Mouse (Mus musculus): ENCODE measurements around the gene Abhd11. TPM values are rescaled to one million over a fixed set of nuclear protein-coding genes. Genes with fewer than 3 reads are reported as not detected.

Gene Abhd11
- polyA plus RNA-seq, 1 experiment from 2014 or later, result 45.1 TPM

DNA sequence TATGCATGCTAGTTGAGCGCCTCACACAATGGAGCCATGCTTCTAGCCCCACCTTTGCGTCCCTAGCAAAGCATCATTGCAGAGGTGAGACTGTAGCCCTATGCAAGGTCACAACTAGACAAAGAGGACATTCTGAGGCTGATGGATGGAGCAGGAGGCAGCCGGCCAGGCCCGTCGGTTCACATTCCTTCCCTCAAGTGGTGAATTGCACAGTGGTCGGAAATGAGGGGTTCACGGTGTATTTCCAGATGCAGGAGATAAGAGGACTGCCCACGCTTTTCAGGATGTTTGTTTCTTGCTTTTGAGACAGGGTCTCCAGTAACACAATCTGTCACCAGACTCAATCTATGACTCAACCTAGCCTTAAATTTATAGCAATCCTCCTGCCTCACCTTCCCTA lies 38.3 kb upstream of the Abhd11 start:
- no peak for DNase-seq (ENCODE audit: low spot score)
- H3K36me3 ChIP-seq (ENCODE audit: control insufficient read depth, insufficient read depth, low read length), result no peaks in the 10 kb centered on the region
- WGBS, result 74% methylated on average over 8 of the region's 8 CpGs
- no peak overlapping the region for H3K4me2 ChIP-seq (replicated peaks; ENCODE audit: low read depth, low read length)
- no peak for ATAC-seq (ENCODE audit: low FRiP score)
- H3K9me3 ChIP-seq (ENCODE audit: control insufficient read depth, low read length), result no peaks in the 10 kb centered on the region
- H3K27ac ChIP-seq (ENCODE audit: low read depth, low read length), result no peak overlapping the region
- H3K4me1 ChIP-seq (replicated peaks; ENCODE audit: control insufficient read depth, insufficient read depth, low read length), result peaks cover 2% of the 10 kb centered on the region; the same call in 1 of the 2 replicates
- H3K4me3 ChIP-seq (ENCODE audit: low read depth, low read length), result no peak overlapping the region
- no peaks in the 10 kb centered on the region for H3K27me3 ChIP-seq (ENCODE audit: control insufficient read depth, insufficient read depth, low read length)
- no peak overlapping the region for H3K9ac ChIP-seq (ENCODE audit: low read depth, low read length)

DNA sequence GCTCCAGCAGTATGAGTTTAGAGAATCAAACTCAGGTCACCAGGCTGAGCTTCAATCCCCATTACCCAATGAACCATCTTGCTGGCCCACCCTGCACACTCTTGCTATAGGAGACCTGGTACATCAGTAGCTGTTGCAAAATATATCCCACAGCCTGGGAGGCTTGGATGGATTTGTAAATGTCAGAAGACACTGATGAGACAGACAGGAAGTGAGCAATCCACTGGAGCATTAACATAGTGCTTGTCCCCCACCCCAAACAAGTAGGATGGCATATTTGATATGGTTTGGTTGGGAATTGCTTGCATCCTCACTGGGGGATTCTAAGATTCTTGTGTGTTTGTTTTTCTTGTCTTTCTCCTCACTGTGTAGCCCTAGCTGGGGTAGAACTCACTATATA lies 35.9 kb upstream of the Abhd11 start:
- Histone ChIP-seq H3K4me2 (replicated peaks; ENCODE audit: low read depth, low read length) (no peak overlapping the region), H3K27me3 (ENCODE audit: control insufficient read depth, insufficient read depth, low read length) (no peaks in the 10 kb centered on the region), H3K9ac (ENCODE audit: low read depth, low read length) (no peak overlapping the region), H3K9me3 (ENCODE audit: control insufficient read depth, low read length) (no peaks in the 10 kb centered on the region), H3K27ac (ENCODE audit: low read depth, low read length) (no peak overlapping the region), H3K4me3 (ENCODE audit: low read depth, low read length) (no peak overlapping the region), H3K36me3 (ENCODE audit: control insufficient read depth, insufficient read depth, low read length) (no peaks in the 10 kb centered on the region), H3K4me1 (replicated peaks; ENCODE audit: control insufficient read depth, insufficient read depth, low read length) (no peaks in the 10 kb centered on the region)
- ATAC-seq (ENCODE audit: low FRiP score), result no peak
- DNase-seq (ENCODE audit: low spot score), result no peak

DNA sequence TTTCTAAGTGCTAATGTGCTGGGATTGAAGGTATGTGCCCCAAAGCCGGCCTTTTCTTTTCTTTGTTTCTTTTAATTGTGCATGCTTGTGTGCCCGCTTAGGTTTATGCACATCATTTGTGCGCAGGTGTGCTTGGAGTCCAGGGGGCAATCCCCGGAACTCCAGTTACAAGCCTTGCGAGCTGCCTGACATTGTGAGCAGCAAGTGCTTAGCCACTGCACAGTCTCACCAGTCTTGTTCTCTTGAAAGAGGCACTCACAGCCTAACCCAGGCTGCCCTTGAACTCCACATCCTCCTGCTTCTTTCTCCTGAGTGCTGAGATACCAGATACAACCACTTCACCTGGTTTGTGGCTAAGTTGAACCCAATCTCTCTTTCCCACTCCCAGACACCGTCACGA lies 35.4 kb upstream of the Abhd11 start:
- Histone ChIP-seq H3K9ac (ENCODE audit: low read depth, low read length) (no peak overlapping the region), H3K4me3 (ENCODE audit: low read depth, low read length) (no peak overlapping the region), H3K4me2 (replicated peaks; ENCODE audit: low read depth, low read length) (no peak overlapping the region), H3K36me3 (ENCODE audit: control insufficient read depth, insufficient read depth, low read length) (no peaks in the 10 kb centered on the region), H3K9me3 (ENCODE audit: control insufficient read depth, low read length) (no peaks in the 10 kb centered on the region), H3K4me1 (replicated peaks; ENCODE audit: control insufficient read depth, insufficient read depth, low read length) (no peaks in the 10 kb centered on the region), H3K27ac (ENCODE audit: low read depth, low read length) (no peak overlapping the region), H3K27me3 (ENCODE audit: control insufficient read depth, insufficient read depth, low read length) (no peaks in the 10 kb centered on the region)
- DNase-seq (ENCODE audit: low spot score), result no peak
- ATAC-seq (ENCODE audit: low FRiP score), result no peak
- WGBS, result 88% methylated on average over 7 of the region's 7 CpGs

DNA sequence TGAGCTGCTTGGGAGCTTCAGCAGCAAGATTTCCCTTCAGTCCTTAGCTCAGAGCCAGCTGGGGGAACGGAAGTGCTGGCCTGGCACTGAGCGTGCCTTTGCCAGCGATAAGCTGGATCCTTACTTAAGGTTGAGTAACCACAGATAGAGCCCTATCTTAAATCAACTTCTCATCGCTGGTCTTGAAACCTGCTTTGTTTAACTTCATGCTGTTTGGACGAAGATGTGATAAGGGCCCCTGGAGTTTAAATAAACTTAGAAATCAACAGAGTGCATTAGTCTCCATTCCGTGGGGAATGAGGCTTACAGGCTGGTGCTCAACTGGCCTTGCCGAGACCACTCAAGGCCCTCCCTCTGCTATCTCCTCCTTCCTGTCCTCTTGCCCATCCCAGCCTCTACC lies 34.7 kb upstream of the Abhd11 start:
- no peak for ATAC-seq (ENCODE audit: low FRiP score)

DNA sequence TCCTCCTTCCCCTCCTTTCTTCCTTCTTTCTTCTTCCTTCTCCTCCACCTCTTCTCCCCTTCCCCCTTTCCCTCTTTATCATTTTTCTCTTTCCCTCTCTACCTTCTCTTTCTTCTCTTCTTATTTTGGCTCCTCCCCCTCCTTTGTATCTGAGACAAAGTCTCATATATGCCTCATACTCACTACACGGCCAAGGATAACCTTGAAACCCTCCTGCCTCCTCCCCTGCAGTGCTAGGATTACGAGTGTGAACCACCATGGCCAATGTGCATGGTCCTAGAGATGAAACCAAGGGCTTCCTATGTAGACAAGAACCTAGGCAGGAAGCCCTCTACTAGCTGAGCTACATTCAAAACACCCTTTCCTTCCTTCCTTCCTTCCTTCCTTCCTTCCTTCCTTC lies 34.0 kb upstream of the Abhd11 start:
- no peak overlapping the region for H3K9ac ChIP-seq (ENCODE audit: low read depth, low read length)
- no peaks in the 10 kb centered on the region for H3K4me1 ChIP-seq (replicated peaks; ENCODE audit: control insufficient read depth, insufficient read depth, low read length)
- H3K27ac ChIP-seq (ENCODE audit: low read depth, low read length), result no peak overlapping the region
- no peaks in the 10 kb centered on the region for H3K9me3 ChIP-seq (ENCODE audit: control insufficient read depth, low read length)
- no peak for ATAC-seq (ENCODE audit: low FRiP score)
- H3K4me2 ChIP-seq (replicated peaks; ENCODE audit: low read depth, low read length), result no peak overlapping the region
- no peaks in the 10 kb centered on the region for H3K27me3 ChIP-seq (ENCODE audit: control insufficient read depth, insufficient read depth, low read length)
- DNase-seq (ENCODE audit: low spot score), result no peak
- 52% methylated on average over 2 of the region's 2 CpGs for WGBS
- H3K4me3 ChIP-seq (ENCODE audit: low read depth, low read length), result no peak overlapping the region
- H3K36me3 ChIP-seq (ENCODE audit: control insufficient read depth, insufficient read depth, low read length), result no peaks in the 10 kb centered on the region

More for the DNA sequence above, 34.7 kb upstream of the Abhd11 start:
- no peak overlapping the region for H3K27ac ChIP-seq (ENCODE audit: low read depth, low read length)
- no peaks in the 10 kb centered on the region for H3K27me3 ChIP-seq (ENCODE audit: control insufficient read depth, insufficient read depth, low read length)
- no peak for DNase-seq (ENCODE audit: low spot score)
- H3K9me3 ChIP-seq (ENCODE audit: control insufficient read depth, low read length), result no peaks in the 10 kb centered on the region
- H3K4me2 ChIP-seq (replicated peaks; ENCODE audit: low read depth, low read length), result no peak overlapping the region
- no peak overlapping the region for H3K4me3 ChIP-seq (ENCODE audit: low read depth, low read length)
- H3K36me3 ChIP-seq (ENCODE audit: control insufficient read depth, insufficient read depth, low read length), result no peaks in the 10 kb centered on the region
- no peaks in the 10 kb centered on the region for H3K4me1 ChIP-seq (replicated peaks; ENCODE audit: control insufficient read depth, insufficient read depth, low read length)
- H3K9ac ChIP-seq (ENCODE audit: low read depth, low read length), result no peak overlapping the region
- WGBS, result 69% methylated on average over 7 of the region's 7 CpGs

DNA sequence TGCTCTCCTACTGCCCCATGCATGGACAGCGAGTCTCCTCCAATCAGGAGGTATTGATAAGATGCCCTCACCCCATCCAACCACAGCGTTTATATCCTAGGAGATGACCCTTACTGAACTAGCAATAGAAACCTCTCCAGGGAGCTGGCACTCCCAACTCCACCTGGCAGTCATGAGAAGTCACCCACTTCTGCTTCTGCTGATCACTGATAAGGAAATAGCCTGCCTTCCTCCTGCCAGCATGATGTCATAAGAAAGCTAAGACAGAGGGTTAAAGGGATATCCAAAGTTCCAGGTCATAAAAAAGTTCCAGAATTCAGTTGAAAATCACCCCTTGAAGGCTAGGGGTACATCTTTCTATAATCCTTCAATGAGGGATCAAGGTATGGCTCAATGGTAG lies 32.8 kb upstream of the Abhd11 start:
- no peaks in the 10 kb centered on the region for H3K36me3 ChIP-seq (ENCODE audit: control insufficient read depth, insufficient read depth, low read length)
- no peaks in the 10 kb centered on the region for H3K9me3 ChIP-seq (ENCODE audit: control insufficient read depth, low read length)
- no peak overlapping the region for H3K27ac ChIP-seq (ENCODE audit: low read depth, low read length)
- H3K9ac ChIP-seq (ENCODE audit: low read depth, low read length), result no peak overlapping the region
- ATAC-seq (ENCODE audit: low FRiP score) (no peak), DNase-seq (ENCODE audit: low spot score) (no peak)
- no peak overlapping the region for H3K4me3 ChIP-seq (ENCODE audit: low read depth, low read length)
- no peaks in the 10 kb centered on the region for H3K4me1 ChIP-seq (replicated peaks; ENCODE audit: control insufficient read depth, insufficient read depth, low read length)
- no peaks in the 10 kb centered on the region for H3K27me3 ChIP-seq (ENCODE audit: control insufficient read depth, insufficient read depth, low read length)
- no peak overlapping the region for H3K4me2 ChIP-seq (replicated peaks; ENCODE audit: low read depth, low read length)
- 85% methylated on average over 2 of the region's 2 CpGs for WGBS

DNA sequence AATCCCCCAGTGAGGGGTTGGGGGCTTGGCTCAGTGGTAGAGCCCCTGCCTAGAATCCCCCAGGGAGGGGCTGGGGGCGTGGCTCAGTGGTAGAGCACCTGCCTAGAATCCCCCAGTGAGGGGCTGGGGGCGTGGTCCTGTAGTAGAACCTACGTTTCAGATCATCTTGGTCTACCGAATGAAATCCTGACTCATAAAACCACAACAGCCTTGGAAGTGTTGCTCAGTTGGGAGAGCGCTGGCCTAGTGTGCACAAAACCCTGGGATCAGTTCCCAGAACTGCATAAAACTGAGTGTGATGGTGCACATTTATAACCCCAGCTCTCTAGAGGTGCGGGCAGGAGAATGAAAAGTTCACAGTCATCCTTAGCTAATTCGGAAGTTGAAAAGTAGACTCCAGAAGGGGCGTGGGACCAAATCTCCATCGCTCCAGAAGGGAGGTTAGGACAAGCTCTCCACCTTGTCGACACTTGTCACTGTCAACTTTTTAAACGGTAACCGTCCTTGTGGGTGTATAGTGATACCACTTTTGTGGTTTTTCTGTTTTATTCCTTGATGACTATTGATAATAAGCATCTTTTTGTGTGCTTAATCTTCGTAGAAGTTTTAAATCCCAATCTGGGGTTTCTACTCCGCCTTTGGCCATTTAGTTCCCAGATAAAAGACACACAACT lies 32.2 kb upstream of the Abhd11 start:
- no peak for DNase-seq (ENCODE audit: low spot score)
- Histone ChIP-seq H3K27me3 (ENCODE audit: control insufficient read depth, insufficient read depth, low read length) (no peaks in the 10 kb centered on the region), H3K27ac (ENCODE audit: low read depth, low read length) (no peak overlapping the region), H3K9ac (ENCODE audit: low read depth, low read length) (no peak overlapping the region), H3K4me1 (replicated peaks; ENCODE audit: control insufficient read depth, insufficient read depth, low read length) (no peaks in the 10 kb centered on the region), H3K9me3 (ENCODE audit: control insufficient read depth, low read length) (no peaks in the 10 kb centered on the region), H3K4me2 (replicated peaks; ENCODE audit: low read depth, low read length) (no peak overlapping the region), H3K4me3 (ENCODE audit: low read depth, low read length) (no peak overlapping the region), H3K36me3 (ENCODE audit: control insufficient read depth, insufficient read depth, low read length) (no peaks in the 10 kb centered on the region)
- ATAC-seq (ENCODE audit: low FRiP score), result no peak
- WGBS, result 89% methylated on average over 14 of the region's 14 CpGs

DNA sequence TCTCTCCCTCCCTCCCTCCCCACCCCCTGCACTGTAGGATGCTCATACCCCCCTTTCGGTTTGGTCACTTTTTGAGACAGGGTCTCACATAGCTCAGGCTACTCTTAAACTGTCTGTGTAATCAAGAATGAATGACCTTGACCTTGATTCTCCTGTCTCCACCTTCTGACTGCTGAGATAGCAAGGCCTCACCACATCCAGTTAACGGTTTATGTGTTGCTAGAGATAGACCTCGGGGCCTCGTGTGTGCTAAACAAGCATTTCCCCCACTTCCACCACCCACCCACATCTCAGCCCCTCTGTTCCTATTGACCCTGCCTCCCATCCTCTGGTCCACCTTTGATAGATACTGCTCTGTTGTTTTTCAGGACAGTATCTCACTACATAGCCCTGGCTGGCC lies 31.1 kb upstream of the Abhd11 start:
- no peak overlapping the region for H3K4me3 ChIP-seq (ENCODE audit: low read depth, low read length)
- no peak overlapping the region for H3K9ac ChIP-seq (ENCODE audit: low read depth, low read length)
- no peaks in the 10 kb centered on the region for H3K36me3 ChIP-seq (ENCODE audit: control insufficient read depth, insufficient read depth, low read length)
- no peaks in the 10 kb centered on the region for H3K27me3 ChIP-seq (ENCODE audit: control insufficient read depth, insufficient read depth, low read length)
- no peak overlapping the region for H3K4me2 ChIP-seq (replicated peaks; ENCODE audit: low read depth, low read length)
- H3K27ac ChIP-seq (ENCODE audit: low read depth, low read length), result no peak overlapping the region
- ATAC-seq (ENCODE audit: low FRiP score) (no peak), DNase-seq (ENCODE audit: low spot score) (no peak)
- WGBS, result 85% methylated on average over 4 of the region's 4 CpGs
- no peaks in the 10 kb centered on the region for H3K9me3 ChIP-seq (ENCODE audit: control insufficient read depth, low read length)
- no peaks in the 10 kb centered on the region for H3K4me1 ChIP-seq (replicated peaks; ENCODE audit: control insufficient read depth, insufficient read depth, low read length)

DNA sequence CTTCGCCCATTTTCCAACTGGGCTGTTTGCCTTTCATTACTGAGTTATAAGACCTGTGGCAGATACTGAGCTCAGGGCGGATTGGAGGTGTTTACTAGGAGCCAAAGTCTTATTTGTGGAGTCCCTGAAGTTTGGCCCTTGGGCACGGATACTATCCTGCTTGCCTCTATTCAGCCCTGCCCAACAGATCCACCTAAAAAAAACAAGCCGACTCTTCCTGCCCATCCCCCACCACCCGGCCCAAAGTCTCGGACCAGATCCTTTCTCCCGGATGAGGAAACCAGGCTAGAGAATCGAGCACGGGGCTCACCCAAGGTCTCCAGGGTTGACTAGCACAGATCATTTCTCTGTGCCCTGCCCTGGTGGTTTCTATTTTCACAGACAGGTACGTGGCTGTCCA lies 27.8 kb upstream of the Abhd11 start:
- ATAC-seq (ENCODE audit: low FRiP score) (no peak), DNase-seq (ENCODE audit: low spot score) (no peak)
- Histone ChIP-seq H3K4me2 (replicated peaks; ENCODE audit: low read depth, low read length) (no peak overlapping the region), H3K27me3 (ENCODE audit: control insufficient read depth, insufficient read depth, low read length) (peaks cover 18% of the 10 kb centered on the region), H3K9me3 (ENCODE audit: control insufficient read depth, low read length) (no peaks in the 10 kb centered on the region), H3K4me1 (replicated peaks; ENCODE audit: control insufficient read depth, insufficient read depth, low read length) (peaks cover 1% of the 10 kb centered on the region; the same call in 1 of the 2 replicates), H3K9ac (ENCODE audit: low read depth, low read length) (no peak overlapping the region), H3K36me3 (ENCODE audit: control insufficient read depth, insufficient read depth, low read length) (no peaks in the 10 kb centered on the region), H3K4me3 (ENCODE audit: low read depth, low read length) (no peak overlapping the region), H3K27ac (ENCODE audit: low read depth, low read length) (no peak overlapping the region)
- WGBS, result 69% methylated on average over 10 of the region's 10 CpGs

Measured in hindbrain, embryonic 11.5 days (tissue).